Mouse (Mus musculus): ENCODE data around the gene Slc29a1. TPM values are rescaled to one million over a fixed set of nuclear protein-coding genes. Genes with fewer than 3 reads are reported as not detected.

The Slc29a1 gene
- polyA plus RNA-seq, 1 experiment, result 132 TPM

DNA sequence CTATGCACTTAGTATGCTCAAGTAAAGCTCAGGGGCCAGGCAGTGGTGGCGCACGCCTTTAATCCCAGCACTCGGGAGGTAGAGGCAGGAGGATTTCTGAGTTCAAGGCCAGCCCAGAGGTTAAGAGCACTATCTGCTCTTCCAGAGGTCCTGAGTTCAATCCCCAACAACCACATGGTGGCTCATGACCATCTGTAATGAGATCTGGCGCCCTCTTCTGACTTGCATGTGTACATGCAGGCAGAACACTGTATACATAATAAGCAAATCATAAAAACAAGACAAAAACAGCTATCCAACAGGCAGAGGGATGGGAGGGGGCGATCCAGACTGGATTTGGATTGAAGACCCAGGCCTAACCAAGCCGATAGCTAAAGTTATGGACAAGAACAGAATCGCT lies 20.6 kb downstream of the Slc29a1 start:
- Histone ChIP-seq H3K27ac (ENCODE audit: insufficient read depth, low read length) (peak overlapping the region; percentile 65), H3K4me3 (ENCODE audit: low read depth, low read length) (no peak overlapping the region), H3K4me1 (ENCODE audit: control insufficient read depth, insufficient read depth, low read length) (peaks cover 4% of the 10 kb centered on the region), H3K9me3 (replicated peaks; ENCODE audit: control insufficient read depth, insufficient read depth, low read length, poor library complexity, severe bottlenecking) (no peaks in the 10 kb centered on the region), H3K36me3 (ENCODE audit: control insufficient read depth, insufficient read depth, low read length, poor library complexity, severe bottlenecking) (no peaks in the 10 kb centered on the region), H3K27me3 (ENCODE audit: control insufficient read depth, insufficient read depth, low read length, poor library complexity, severe bottlenecking) (no peaks in the 10 kb centered on the region), H3K9ac (ENCODE audit: low read depth, poor library complexity, severe bottlenecking) (peak overlapping the region; percentile 25; the same call in 1 of the 2 replicates)
- TF ChIP-seq CTCF (IDR thresholded peaks at IDR 0.05; ENCODE audit: low read depth, low read length) (peak; percentile 19), POLR2A (IDR thresholded peaks at IDR 0.05; ENCODE audit: insufficient read depth, low read length) (no peak)

DNA sequence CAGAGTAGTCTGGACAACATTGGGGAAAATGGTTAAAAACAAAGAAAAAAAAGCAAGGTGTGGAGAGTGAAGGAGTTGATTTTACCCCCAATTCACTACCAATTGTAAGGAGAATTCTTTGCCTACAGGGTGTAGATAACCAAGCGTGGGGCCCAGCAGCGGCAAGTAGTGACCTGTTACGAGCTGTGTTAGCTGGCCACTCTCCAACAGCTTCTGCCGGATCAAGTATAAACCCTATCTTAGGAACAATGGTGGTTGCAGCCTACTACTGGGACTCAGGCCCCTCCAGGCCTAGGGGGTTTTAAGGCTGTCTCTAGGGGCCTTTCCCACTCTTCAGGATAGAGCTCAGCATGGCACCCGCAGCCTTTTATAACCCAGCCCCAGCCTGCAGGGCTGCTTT lies 21.2 kb downstream of the Slc29a1 start:
- H3K4me1 ChIP-seq (ENCODE audit: control insufficient read depth, insufficient read depth, low read length), result peaks cover 4% of the 10 kb centered on the region
- TF ChIP-seq CTCF (IDR thresholded peaks at IDR 0.05; ENCODE audit: low read depth, low read length), result no peak
- no peak for TF ChIP-seq POLR2A (IDR thresholded peaks at IDR 0.05; ENCODE audit: insufficient read depth, low read length)
- no peaks in the 10 kb centered on the region for H3K36me3 ChIP-seq (ENCODE audit: control insufficient read depth, insufficient read depth, low read length, poor library complexity, severe bottlenecking)
- no peak overlapping the region for H3K9ac ChIP-seq (ENCODE audit: low read depth, poor library complexity, severe bottlenecking)
- no peaks in the 10 kb centered on the region for H3K9me3 ChIP-seq (replicated peaks; ENCODE audit: control insufficient read depth, insufficient read depth, low read length, poor library complexity, severe bottlenecking)
- peak overlapping the region; percentile 33 for H3K27ac ChIP-seq (ENCODE audit: insufficient read depth, low read length)
- no peak overlapping the region for H3K4me3 ChIP-seq (ENCODE audit: low read depth, low read length)
- no peaks in the 10 kb centered on the region for H3K27me3 ChIP-seq (ENCODE audit: control insufficient read depth, insufficient read depth, low read length, poor library complexity, severe bottlenecking)

DNA sequence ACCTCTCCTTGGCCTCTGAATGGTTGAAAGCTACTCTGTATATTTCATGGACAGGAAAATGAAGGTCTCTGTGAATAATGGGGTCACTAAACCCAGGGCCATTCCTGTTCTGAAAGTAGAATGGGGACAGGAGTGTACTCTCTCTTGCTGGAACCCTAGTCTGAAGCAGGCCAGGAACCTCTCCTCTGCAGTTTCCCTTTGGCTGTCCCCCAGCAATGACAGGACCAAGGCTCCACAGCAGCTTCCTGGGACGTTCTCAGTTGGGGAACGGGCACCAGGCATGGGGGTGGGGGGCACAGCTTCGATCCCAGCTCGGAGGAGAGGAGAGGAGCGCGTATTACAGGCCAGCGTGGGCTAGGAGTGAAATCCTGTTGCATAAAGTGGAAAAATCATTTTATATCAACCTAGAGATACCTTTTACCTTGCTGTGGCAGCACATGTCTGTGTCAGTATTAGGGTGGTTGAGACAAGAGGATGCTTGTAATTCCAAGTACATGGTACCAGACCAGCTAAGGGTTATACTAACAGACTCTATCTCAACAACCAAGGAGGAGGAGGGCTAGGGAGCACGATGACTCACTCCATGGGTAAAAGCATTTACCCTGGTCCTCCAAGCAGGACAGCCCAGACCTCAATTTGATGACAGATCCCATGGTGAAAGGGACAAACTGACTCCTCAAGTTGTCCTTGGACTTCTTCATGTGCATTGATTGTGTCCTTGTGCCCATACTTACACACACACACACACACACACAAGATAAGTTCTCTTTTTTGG lies 24.1 kb downstream of the Slc29a1 start:
- Histone ChIP-seq H3K9ac (ENCODE audit: low read depth, poor library complexity, severe bottlenecking) (no peak overlapping the region), H3K4me3 (ENCODE audit: low read depth, low read length) (no peak overlapping the region), H3K4me1 (ENCODE audit: control insufficient read depth, insufficient read depth, low read length) (peaks cover 3% of the 10 kb centered on the region), H3K9me3 (replicated peaks; ENCODE audit: control insufficient read depth, insufficient read depth, low read length, poor library complexity, severe bottlenecking) (no peaks in the 10 kb centered on the region), H3K27me3 (ENCODE audit: control insufficient read depth, insufficient read depth, low read length, poor library complexity, severe bottlenecking) (no peaks in the 10 kb centered on the region), H3K36me3 (ENCODE audit: control insufficient read depth, insufficient read depth, low read length, poor library complexity, severe bottlenecking) (peaks cover 19% of the 10 kb centered on the region), H3K27ac (ENCODE audit: insufficient read depth, low read length) (peak overlapping the region; percentile 71)
- no peak for TF ChIP-seq POLR2A (IDR thresholded peaks at IDR 0.05; ENCODE audit: insufficient read depth, low read length)
- TF ChIP-seq CTCF (IDR thresholded peaks at IDR 0.05; ENCODE audit: low read depth, low read length), result no peak
- TF ChIP-seq EP300 (IDR thresholded peaks at IDR 0.05; ENCODE audit: insufficient read depth, low read depth, low read length), result no peak

DNA sequence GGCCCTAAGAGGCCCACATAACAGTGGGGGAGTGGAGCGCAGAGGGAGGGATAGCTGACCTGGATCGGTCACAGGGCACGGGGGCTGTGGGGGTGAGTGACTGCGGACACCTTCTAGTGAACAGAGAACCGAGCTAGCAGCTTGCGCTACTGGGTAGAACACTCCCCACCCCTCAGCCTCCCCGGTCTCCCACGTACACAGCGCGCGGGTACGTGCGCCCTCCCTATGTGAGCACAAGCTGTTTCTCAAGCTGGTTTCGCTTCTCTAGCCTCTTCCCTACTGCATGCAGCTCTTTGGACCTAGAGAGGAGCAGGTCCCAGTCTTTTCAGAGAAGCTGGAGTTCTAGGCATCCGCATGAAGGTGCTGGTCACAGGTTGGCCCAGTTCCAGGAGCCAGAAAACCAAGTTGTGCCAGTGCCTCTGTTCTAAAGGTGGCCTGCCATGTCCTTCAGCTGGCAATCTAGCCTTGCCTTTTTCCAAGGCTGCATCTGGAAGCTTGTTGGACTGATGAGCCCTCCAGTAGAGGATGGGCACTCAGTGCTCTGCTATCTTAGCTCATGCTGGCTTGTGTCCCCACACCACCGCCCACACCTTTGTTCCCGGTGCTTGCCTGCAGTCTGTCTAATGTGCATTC lies 25.2 kb downstream of the Slc29a1 start:
- H3K9ac ChIP-seq (ENCODE audit: low read depth, poor library complexity, severe bottlenecking), result peak overlapping the region; percentile 99
- peaks cover 30% of the 10 kb centered on the region for H3K36me3 ChIP-seq (ENCODE audit: control insufficient read depth, insufficient read depth, low read length, poor library complexity, severe bottlenecking)
- no peaks in the 10 kb centered on the region for H3K9me3 ChIP-seq (replicated peaks; ENCODE audit: control insufficient read depth, insufficient read depth, low read length, poor library complexity, severe bottlenecking)
- no peaks in the 10 kb centered on the region for H3K4me1 ChIP-seq (ENCODE audit: control insufficient read depth, insufficient read depth, low read length)
- peak overlapping the region; percentile 71 for H3K27ac ChIP-seq (ENCODE audit: insufficient read depth, low read length)
- TF ChIP-seq POLR2A (IDR thresholded peaks at IDR 0.05; ENCODE audit: insufficient read depth, low read length) (no peak), CTCF (IDR thresholded peaks at IDR 0.05; ENCODE audit: low read depth, low read length) (no peak), EP300 (IDR thresholded peaks at IDR 0.05; ENCODE audit: insufficient read depth, low read depth, low read length) (no peak)
- H3K4me3 ChIP-seq (ENCODE audit: low read depth, low read length), result peak overlapping the region; percentile 83
- no peaks in the 10 kb centered on the region for H3K27me3 ChIP-seq (ENCODE audit: control insufficient read depth, insufficient read depth, low read length, poor library complexity, severe bottlenecking)

DNA sequence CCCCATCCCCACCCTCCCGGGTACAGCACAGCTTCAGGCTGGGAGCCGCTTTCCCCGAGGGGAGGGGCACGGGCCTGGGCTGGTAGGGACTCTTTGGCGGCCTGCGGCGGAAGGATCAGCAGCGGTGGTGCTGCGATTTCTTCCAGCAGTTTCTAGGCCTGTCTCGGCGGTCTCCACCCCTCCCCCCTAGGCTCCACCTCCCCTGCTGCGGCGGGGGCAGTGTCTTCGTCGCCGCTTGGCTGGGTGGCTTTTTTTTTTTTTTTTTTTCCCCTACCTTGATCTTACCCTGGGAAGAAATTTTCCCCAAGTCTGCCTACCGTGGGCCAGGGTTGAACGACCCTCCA lies 25.7 kb downstream of the Slc29a1 start:
- Histone ChIP-seq H3K9me3 (replicated peaks; ENCODE audit: control insufficient read depth, insufficient read depth, low read length, poor library complexity, severe bottlenecking) (no peaks in the 10 kb centered on the region), H3K4me3 (ENCODE audit: low read depth, low read length) (peak overlapping the region; percentile 84), H3K36me3 (ENCODE audit: control insufficient read depth, insufficient read depth, low read length, poor library complexity, severe bottlenecking) (peaks cover 35% of the 10 kb centered on the region), H3K27ac (ENCODE audit: insufficient read depth, low read length) (peak overlapping the region; percentile 71), H3K4me1 (ENCODE audit: control insufficient read depth, insufficient read depth, low read length) (no peaks in the 10 kb centered on the region), H3K27me3 (ENCODE audit: control insufficient read depth, insufficient read depth, low read length, poor library complexity, severe bottlenecking) (no peaks in the 10 kb centered on the region), H3K9ac (ENCODE audit: low read depth, poor library complexity, severe bottlenecking) (peak overlapping the region; percentile 99)
- TF ChIP-seq CTCF (IDR thresholded peaks at IDR 0.05; ENCODE audit: low read depth, low read length), result no peak
- TF ChIP-seq EP300 (IDR thresholded peaks at IDR 0.05; ENCODE audit: insufficient read depth, low read depth, low read length), result peak; percentile 93
- TF ChIP-seq POLR2A (IDR thresholded peaks at IDR 0.05; ENCODE audit: insufficient read depth, low read length), result peak; percentile 52

DNA sequence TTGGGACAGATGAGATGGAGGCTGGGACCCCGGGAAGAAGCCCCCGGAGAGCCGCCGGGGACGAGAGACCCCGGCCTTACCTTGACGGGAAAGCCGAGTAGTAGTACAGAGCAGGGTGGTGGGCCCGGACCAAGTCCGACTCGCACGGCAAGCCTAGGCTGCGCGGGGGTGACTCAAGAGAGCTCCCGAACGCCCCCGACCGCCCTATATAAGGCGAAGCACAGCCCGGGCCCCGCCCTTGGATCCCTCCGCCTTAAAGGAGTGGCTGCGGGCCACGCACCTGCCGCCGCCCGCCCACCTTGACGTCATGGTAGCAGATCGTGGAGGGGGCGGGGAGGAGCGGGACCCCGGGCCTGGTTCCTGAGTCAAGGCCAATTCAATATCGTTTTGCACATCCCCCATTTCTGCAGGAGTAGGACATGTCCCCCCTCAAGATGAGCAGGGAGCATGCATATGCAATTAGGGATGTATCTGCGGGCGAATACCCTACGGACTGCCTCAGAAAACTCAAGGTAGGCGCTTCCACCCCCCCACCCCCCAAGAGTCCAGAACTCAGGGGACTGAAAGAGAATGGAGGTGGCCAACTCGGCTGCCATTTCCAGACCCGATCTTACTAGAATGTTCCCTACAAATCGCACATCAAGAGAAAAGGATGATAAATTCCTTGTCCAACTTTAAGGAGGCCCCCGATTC lies 26.2 kb downstream of the Slc29a1 start, which contains the start of gene Hsp90ab1:
TSS of gene Hsp90ab1 (minus strand) at position 185 of the 693 bp plus-strand sequence.
- no peaks in the 10 kb centered on the region for H3K4me1 ChIP-seq (ENCODE audit: control insufficient read depth, insufficient read depth, low read length)
- H3K4me3 ChIP-seq (ENCODE audit: low read depth, low read length), result peak within 1 kb of the TSS; percentile 84
- peak within 1 kb of the TSS; percentile 71 for H3K27ac ChIP-seq (ENCODE audit: insufficient read depth, low read length)
- no peaks in the 10 kb centered on the region for H3K9me3 ChIP-seq (replicated peaks; ENCODE audit: control insufficient read depth, insufficient read depth, low read length, poor library complexity, severe bottlenecking)
- TF ChIP-seq EP300 (IDR thresholded peaks at IDR 0.05; ENCODE audit: insufficient read depth, low read depth, low read length) (0 out of 2 replicates have a peak, but pooled peaks have one; percentile 37), CTCF (IDR thresholded peaks at IDR 0.05; ENCODE audit: low read depth, low read length) (no peak), POLR2A (IDR thresholded peaks at IDR 0.05; ENCODE audit: insufficient read depth, low read length) (peak; percentile 95)
- H3K9ac ChIP-seq (ENCODE audit: low read depth, poor library complexity, severe bottlenecking), result peak within 1 kb of the TSS; percentile 99
- peaks cover 40% of the 10 kb centered on the region for H3K36me3 ChIP-seq (ENCODE audit: control insufficient read depth, insufficient read depth, low read length, poor library complexity, severe bottlenecking)
- H3K27me3 ChIP-seq (ENCODE audit: control insufficient read depth, insufficient read depth, low read length, poor library complexity, severe bottlenecking), result no peaks in the 10 kb centered on the region

Measured in ES-Bruce4 (cell line).